Mouse (Mus musculus): ENCODE data around the gene Mmp23.

GRCm38 (mm10) chr4:155654456-155655298 lies 1.5 kb upstream of the Mmp23 start:
- TF ChIP-seq GATA1 (IDR thresholded peaks at IDR 0.05; ENCODE audit: low read length) (no peak), TAL1 (IDR thresholded peaks at IDR 0.05; ENCODE audit: low read length) (no peak)

All from erythroblast, embryonic 14.5 days (primary cell).